Mouse (Mus musculus): ENCODE measurements around the gene Hoxb3. TPM values are rescaled to one million over a fixed set of nuclear protein-coding genes. Genes with fewer than 3 reads are reported as not detected.

Gene Hoxb3
- total RNA-seq (2021): 33.0 and 40.1 TPM in 2 replicates
- long read RNA-seq, partial matches to known transcripts: 8 of 9 reads
- long read RNA-seq, other reads (novel, unspliced or antisense): 1 of 9 reads

- DNase-seq: no peak
These were observed at the start of gene Hoxb3 for GRCm38 (mm10) chr11:96323154-96323553. TSS of gene Hoxb3 (plus strand) at chr11:96323326.

DNA sequence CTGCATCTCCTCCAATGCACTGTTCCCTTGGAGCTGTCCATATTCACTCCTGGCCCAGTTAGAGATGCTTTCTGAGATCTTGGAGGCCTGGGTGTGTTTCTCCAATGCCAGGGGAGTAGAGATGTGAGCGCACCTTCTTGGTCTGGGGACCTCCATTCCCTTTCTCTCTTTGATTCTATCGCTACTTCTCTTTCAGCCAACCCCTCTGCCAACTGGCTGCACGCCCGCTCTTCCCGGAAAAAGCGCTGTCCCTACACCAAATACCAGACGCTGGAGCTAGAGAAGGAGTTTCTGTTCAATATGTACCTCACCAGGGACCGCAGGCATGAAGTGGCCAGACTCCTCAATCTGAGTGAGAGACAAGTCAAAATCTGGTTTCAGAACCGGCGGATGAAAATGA, 48.7 kb upstream of the Hoxb3 start:
- DNase-seq: no peak

DNA sequence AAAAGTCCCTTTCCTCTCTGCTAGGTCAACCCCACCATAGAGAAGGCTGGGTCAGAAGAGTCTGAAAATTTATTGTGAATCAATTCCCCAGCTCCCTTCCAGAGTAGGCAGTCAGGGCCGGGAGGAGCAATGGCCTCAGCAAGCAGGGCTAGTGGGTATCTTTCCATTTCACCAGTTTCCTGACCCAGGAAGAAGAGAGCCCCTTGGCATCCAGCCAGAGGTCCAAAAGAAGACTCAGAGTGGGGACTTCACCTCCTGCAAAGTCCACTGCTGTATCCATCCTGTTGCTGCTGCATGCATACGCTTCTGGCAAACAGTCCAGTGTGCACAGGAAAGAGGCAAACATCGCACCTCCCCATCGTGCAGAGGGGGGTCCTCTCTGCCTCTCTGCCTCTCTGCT, 47.2 kb upstream of the Hoxb3 start:
- DNase-seq: peak; percentile 61

- DNase-seq: peak; percentile 62
These were observed 45.7 kb upstream of the Hoxb3 start for GRCm38 (mm10) chr11:96277151-96278044.

GRCm38 (mm10) chr11:96278324-96278723, 44.8 kb upstream of the Hoxb3 start:
- DNase-seq: no peak

- peak; percentile 86 for DNase-seq
These were observed 44.4 kb upstream of the Hoxb3 start for GRCm38 (mm10) chr11:96278773-96279172.

- DNase-seq: no peak
These were observed 43.5 kb upstream of the Hoxb3 start for GRCm38 (mm10) chr11:96279421-96280233.

DNA sequence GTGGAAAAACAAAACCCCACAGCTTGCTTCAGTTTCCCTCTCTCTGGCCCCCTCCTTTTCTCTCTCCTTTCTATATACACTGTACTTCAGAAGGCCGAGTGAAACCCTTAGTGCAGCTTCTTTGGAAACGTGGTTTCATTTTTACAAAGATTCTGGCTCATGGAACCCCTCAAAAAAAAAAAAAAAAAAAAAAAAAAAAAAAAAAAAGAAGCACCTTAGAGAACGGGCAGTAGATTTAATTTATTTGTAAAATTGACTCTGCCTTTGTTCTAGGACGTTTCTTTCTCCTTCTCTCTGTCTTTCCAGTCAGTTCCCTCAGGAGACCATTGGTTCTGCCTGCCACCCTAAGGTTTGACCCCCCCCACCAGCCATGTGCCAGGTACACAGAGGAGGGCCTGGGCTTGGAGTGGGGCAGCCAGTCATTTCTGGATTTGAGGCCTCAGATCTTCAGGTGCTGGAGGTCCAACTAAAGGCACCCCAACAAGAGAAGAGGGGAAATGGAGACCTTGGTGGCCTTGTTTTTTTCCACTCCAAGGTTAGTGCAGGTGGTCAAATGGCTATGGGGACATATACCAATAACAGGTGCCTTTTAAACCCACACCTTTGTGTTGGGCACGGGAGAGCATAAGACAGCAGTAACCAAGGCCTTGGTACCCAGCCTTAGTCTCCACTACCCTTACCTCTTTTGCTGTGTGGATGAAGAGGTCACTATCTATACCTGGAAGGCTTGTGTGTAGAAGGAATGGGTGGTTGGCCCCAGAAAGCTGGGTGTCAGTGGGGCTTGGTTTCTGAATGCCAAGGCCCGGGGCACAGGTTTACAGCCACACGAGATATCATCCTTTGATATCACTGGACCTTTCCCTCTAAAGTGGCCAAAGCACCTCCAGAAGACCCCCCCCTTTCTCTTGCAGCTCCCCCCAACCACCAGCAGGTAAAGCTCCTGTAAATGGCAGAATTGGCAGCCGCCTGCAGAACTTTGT, 42.4 kb upstream of the Hoxb3 start:
- DNase-seq: no peak

GRCm38 (mm10) chr11:96281396-96281795, 41.7 kb upstream of the Hoxb3 start:
- no peak for DNase-seq

- DNase-seq: no peak
These were observed 41.1 kb upstream of the Hoxb3 start, which contains the start of gene Hoxb8 for GRCm38 (mm10) chr11:96281855-96282570. TSS of gene Hoxb8 (plus strand) at chr11:96281905.

DNA sequence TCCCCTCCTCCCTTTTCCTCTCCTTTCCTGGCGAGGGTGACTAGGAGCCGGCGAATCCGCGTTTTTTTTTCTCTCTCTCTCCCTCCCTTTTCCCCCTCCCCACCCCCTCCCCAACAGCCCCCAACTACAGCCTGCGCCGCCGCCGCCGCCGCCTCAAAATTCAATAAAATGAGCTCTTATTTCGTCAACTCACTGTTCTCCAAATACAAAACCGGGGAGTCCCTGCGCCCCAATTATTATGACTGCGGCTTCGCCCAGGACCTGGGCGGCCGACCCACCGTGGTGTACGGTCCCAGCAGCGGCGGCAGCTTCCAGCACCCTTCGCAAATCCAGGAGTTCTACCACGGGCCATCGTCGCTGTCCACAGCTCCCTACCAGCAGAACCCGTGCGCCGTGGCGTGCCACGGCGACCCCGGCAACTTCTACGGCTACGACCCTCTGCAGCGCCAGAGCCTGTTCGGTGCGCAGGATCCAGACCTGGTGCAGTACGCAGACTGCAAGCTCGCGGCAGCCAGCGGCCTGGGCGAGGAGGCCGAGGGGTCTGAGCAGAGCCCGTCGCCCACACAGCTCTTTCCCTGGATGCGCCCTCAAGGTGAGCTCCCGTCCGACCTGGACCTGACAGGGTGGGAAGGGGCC, 40.2 kb upstream of the Hoxb3 start:
- no peak for DNase-seq

- peak; percentile 56 for DNase-seq
These were observed 38.9 kb upstream of the Hoxb3 start for GRCm38 (mm10) chr11:96284041-96284749.

- peak; percentile 80 for DNase-seq
These were observed 38.1 kb upstream of the Hoxb3 start for GRCm38 (mm10) chr11:96284774-96285734.

DNA sequence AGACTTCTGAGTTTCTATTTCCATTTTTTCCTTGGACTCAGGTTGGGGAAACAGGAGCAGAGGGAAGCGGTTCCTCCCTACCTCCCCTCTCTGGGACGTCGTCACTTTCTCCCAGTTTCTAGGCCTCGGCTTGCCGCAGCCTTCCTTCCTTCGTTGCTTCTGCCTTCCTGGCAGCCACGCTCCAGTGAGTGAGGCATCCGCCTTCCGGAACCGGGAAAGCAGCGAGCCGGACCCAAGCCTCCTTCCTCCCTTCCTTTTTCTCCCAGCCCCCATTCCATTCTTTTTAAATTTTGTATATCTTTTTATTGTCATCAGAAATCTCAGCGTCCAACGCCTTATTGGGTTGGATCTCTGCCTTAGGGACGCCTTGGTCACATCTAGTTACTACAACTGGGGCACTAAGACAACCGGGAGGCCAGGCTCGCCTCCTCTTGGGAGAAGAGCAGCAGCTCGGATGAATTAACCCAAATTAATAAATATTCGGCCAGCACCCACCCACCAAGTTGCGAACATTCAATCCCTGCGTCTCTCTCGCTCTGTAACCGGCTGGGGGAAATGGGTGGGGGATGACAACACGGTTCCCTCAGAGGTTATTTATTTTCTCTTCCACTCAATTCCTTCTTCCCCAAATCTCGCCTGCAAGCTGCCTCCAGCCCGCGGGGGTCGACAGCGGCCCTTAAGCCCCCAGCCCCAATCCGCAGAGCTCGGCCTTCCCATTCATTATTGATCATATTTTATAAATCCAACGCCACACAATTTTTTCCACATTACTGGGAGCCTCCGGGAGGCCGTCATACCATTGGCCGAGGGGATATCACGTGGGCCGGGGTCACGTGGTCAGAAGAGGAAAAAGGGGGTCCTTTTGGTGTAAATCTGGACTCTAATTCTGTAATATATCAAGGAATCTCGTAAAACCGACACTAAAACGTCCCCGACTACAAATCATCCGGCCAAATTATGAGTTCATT, 37.1 kb upstream of the Hoxb3 start, which contains the start of gene Hoxb7:
Hoxb7 (plus strand) TSS at position 853 of the 968 bp plus-strand sequence.
- DNase-seq: peak; percentile 89

- DNase-seq: peak; percentile 58
These were observed 36.3 kb upstream of the Hoxb3 start for GRCm38 (mm10) chr11:96286739-96287385.

- DNase-seq: no peak
These were observed 35.7 kb upstream of the Hoxb3 start for GRCm38 (mm10) chr11:96287411-96287810.

Data from adrenal gland, postnatal 25 days (tissue).